8 mouse cellular contexts compared by ENCODE assay signal in the genomic region with DNA sequence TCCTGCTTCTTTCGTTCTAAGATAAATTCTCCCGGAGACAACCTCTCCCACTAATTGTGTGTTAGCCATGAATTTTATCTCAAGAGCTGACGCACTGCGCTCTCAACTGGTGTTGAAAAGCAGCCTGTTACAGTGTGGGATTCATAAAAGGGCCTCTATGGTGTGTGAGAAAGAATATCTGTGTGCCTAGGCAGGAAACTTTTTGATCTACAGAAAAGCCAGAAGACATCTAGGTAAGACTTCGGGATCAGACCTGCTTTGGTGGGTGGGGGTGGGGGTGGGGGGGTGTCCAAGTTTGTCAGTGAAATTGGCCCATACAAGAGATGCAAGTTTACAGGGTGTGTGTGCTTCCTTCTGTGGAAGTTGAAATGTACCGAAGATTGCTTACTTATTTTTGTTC.
DNase-seq lines count a peak whose midpoint lies in the region; ATAC-seq and TF ChIP-seq lines count a peak whose summit lies in the region.

No protein-coding gene starts in this region.

- H3K27me3 ChIP-seq in heart, embryonic 14.5 days (ENCODE audit: control insufficient read depth, insufficient read depth, low read length): no peaks in the 10 kb centered on the region
- H3K27me3 ChIP-seq in midbrain, postnatal 0 days (ENCODE audit: insufficient read depth, low read length): no peaks in the 10 kb centered on the region

- WGBS in heart, embryonic 14.5 days: 5% methylated on average over 6 of the region's 6 CpGs
- 23% methylated on average over 6 of the region's 6 CpGs for WGBS in midbrain, postnatal 0 days

- peak overlapping the region; percentile 78 for H3K9ac ChIP-seq in heart, embryonic 14.5 days (ENCODE audit: low read length)
- H3K9ac ChIP-seq in midbrain, postnatal 0 days (replicated peaks; ENCODE audit: low read length, poor library complexity, severe bottlenecking): peak overlapping the region; percentile 29; the same call in 1 of the 2 replicates

- peak overlapping the region; percentile 67 for H3K4me2 ChIP-seq in heart, embryonic 14.5 days (ENCODE audit: low read length)
- peak overlapping the region; percentile 39 for H3K4me2 ChIP-seq in midbrain, postnatal 0 days (ENCODE audit: low read depth, low read length, poor library complexity, severe bottlenecking)

- TF ChIP-seq POLR2A in brain, embryonic 14.5 days (IDR thresholded peaks at IDR 0.05; ENCODE audit: borderline replicate concordance, extremely low read depth, insufficient read depth, insufficient read length, poor library complexity, severe bottlenecking): no peak

- H3K4me1 ChIP-seq in heart, embryonic 14.5 days (ENCODE audit: control insufficient read depth in 2 of 2, insufficient read depth in 2 of 2, low read length in 2 of 2): peaks cover 0 to 17% of the 10 kb centered on the region in 2 experiments; a peak in 3 of 4 replicates
- no peaks in the 10 kb centered on the region for H3K4me1 ChIP-seq in midbrain, postnatal 0 days (ENCODE audit: insufficient read depth, low read length)

- intact Hi-C loops in gastrocnemius, adult 2 months (cut with DNase I): loop anchor here (2.0 kb wide), 2 partner anchors 94 to 172 kb away; no protein-coding TSS in a partner anchor
- intact Hi-C loops in gastrocnemius, postnatal 14 days (cut with DNase I; ENCODE audit: low total_unique reads): no loop called here
- intact Hi-C loops in left cerebral cortex, postnatal 4 days (cut with DNase I): loop anchor here (5.0 to 10.0 kb wide), 3 partner anchors 78 to 144 kb away; no protein-coding TSS in a partner anchor

- DNase-seq in gastrocnemius, adult 2 months: no peak
- DNase-seq in gastrocnemius, postnatal 14 days: no peak
- DNase-seq in brain, embryonic 14.5 days (ENCODE audit: low read depth): peak; percentile 90
- peak; percentile 6 to 27 for DNase-seq in kidney, postnatal 4 days
- peak; percentile 52 for DNase-seq in midbrain, postnatal 0 days (ENCODE audit: low spot score)
- DNase-seq in thymus, adult 18-20 months: no peak
- DNase-seq in left cerebral cortex, postnatal 4 days: no peak

- no peak for TF ChIP-seq CTCF in gastrocnemius, adult 2 months (IDR thresholded peaks at IDR 0.05)
- no peak for TF ChIP-seq CTCF in brain, embryonic 14.5 days (IDR thresholded peaks at IDR 0.05; ENCODE audit: borderline replicate concordance, extremely low read depth, insufficient read depth, insufficient read length)
- no peak for TF ChIP-seq CTCF in midbrain, postnatal 0 days (IDR thresholded peaks at IDR 0.05)

- H3K4me3 ChIP-seq in gastrocnemius, adult 2 months: peak overlapping the region; percentile 75
- H3K4me3 ChIP-seq in heart, embryonic 14.5 days (ENCODE audit: control insufficient read depth in 1 of 2, insufficient read depth in 1 of 2, low read depth in 1 of 2, low read length in 2 of 2): peak overlapping the region; percentile 47 to 52; a peak in 3 of 4 replicates
- H3K4me3 ChIP-seq in midbrain, postnatal 0 days (ENCODE audit: low read depth, low read length): peak overlapping the region; percentile 26

- H3K27ac ChIP-seq in gastrocnemius, adult 2 months: peak overlapping the region; percentile 89
- peak overlapping the region; percentile 93 to 97 for H3K27ac ChIP-seq in heart, embryonic 14.5 days (replicated peaks in 1 of 2; ENCODE audit: control insufficient read depth in 1 of 2, insufficient read depth in 1 of 2, low read depth in 2 of 2, low read length in 2 of 2)
- H3K27ac ChIP-seq in midbrain, postnatal 0 days (ENCODE audit: low read depth, low read length): peak overlapping the region; percentile 49

- ATAC-seq in heart, embryonic 14.5 days (ENCODE audit: insufficient number of reproducible peaks, insufficient read depth, low FRiP score, low read depth): peak; percentile 84
- 0 out of 2 replicates have a peak, but pooled peaks have one; percentile 58 for ATAC-seq in midbrain, postnatal 0 days (ENCODE audit: low FRiP score)

- peaks cover 4% of the 10 kb centered on the region; the same call in 1 of the 2 replicates for H3K36me3 ChIP-seq in heart, embryonic 14.5 days (ENCODE audit: control insufficient read depth, insufficient read depth, low read length)
- H3K36me3 ChIP-seq in midbrain, postnatal 0 days (ENCODE audit: insufficient read depth, low read length): no peaks in the 10 kb centered on the region

- no peaks in the 10 kb centered on the region for H3K9me3 ChIP-seq in heart, embryonic 14.5 days (ENCODE audit: control insufficient read depth, low read length)
- H3K9me3 ChIP-seq in midbrain, postnatal 0 days (ENCODE audit: low read length): no peaks in the 10 kb centered on the region

Comparison
In these comparisons a context has a peak if more than half of its experiments do, and no peak if none do; other contexts are left out.
1. DNase-seq: peak in brain, embryonic 14.5 days (single experiment), kidney, postnatal 4 days (2 of 2) and midbrain, postnatal 0 days (single experiment); none in gastrocnemius, adult 2 months (single experiment), gastrocnemius, postnatal 14 days (single experiment), thymus, adult 18-20 months (0 of 2) and left cerebral cortex, postnatal 4 days (single experiment).
2. Peak in every context shown above with its lines, with median percentiles within 50 percentile points of each other: H3K27ac ChIP-seq and H3K4me3 ChIP-seq.